Mouse (Mus musculus) leukemia stem cell, adult 10-12 weeks (primary cell): Measurements from ENCODE around the gene Gm3636. TPM values are rescaled to one million over a fixed set of nuclear protein-coding genes. Genes with fewer than 3 reads are reported as not detected.

ENCODE experiments used
- polyA plus RNA-seq: library from polyadenylated mRNA; stranded (reverse); fragments of >175 nt; gene quantifications from 2 replicates; pipeline ENCODE4 v1.2.3, GENCODE M21; 2012; ENCODE audit warnings: low replicate concordance

The Gm3636 gene
- not detected in 2 replicates for polyA plus RNA-seq

GRCm38 (mm10) chr14:6742232-6742631 is at the start of gene Gm3636:
Gene Gm3636 (minus strand): TSS chr14:6742332.

GRCm38 (mm10) chr14:6774311-6774710 is 32.2 kb upstream of the Gm3636 start, which contains the start of gene Gm8362:
Gene Gm8362 (minus strand): TSS chr14:6774411.

GRCm38 (mm10) chr14:6720151-6720550 is 22.0 kb downstream of the Gm3636 start, which contains the start of gene Gm8050:
Gene Gm8050 (minus strand): TSS chr14:6720251.

Other genes with a start within 250 kb of the Gm3636 start
- gene Gm8356, start 205.0 kb downstream of the Gm3636 start, polyA plus RNA-seq: not detected in 2 replicates
- gene Gm3629, start 151.7 kb downstream of the Gm3636 start, polyA plus RNA-seq: not detected in 2 replicates
- not detected in 2 replicates for gene Gm3460, start 119.9 kb downstream of the Gm3636 start, polyA plus RNA-seq
- not detected in 2 replicates for gene Gm10251, start 58.2 kb downstream of the Gm3636 start, polyA plus RNA-seq
- gene Gm8050, start 22.1 kb downstream of the Gm3636 start, polyA plus RNA-seq: not detected in 2 replicates
- not detected in 2 replicates for gene Gm8362, start 32.1 kb upstream of the Gm3636 start, polyA plus RNA-seq
- not detected in 2 replicates for gene Gm3642, start 98.0 kb upstream of the Gm3636 start, polyA plus RNA-seq
- not detected in 2 replicates for gene Gm3667, start 147.6 kb upstream of the Gm3636 start, polyA plus RNA-seq
- not detected in 2 replicates for gene Gm6356, start 231.5 kb upstream of the Gm3636 start, polyA plus RNA-seq